Mouse (Mus musculus) forebrain, embryonic 16.5 days (tissue): ENCODE results near the gene Cox7b. TPM values are rescaled to one million over a fixed set of nuclear protein-coding genes. Genes with fewer than 3 reads are reported as not detected.
"Not testable (repeated sequence)": the region's sequence is repeated elsewhere in the genome, so short reads cannot be mapped to it uniquely, and the experiment has no call there.

Experiments
- ATAC-seq: fragments of 200-750 bp; cut with Nextera tagmentation; 2 replicates; pipeline ENCODE4 v1.8.0; 2017; ENCODE audit warnings: mild to moderate bottlenecking, moderate library complexity
- H3K27ac ChIP-seq: fragments of 300-500 bp; sonication (generic); 2 replicates; pipeline ENCODE4 v1.5.1; 2014; ENCODE audit warnings: low read length, control low read depth
- H3K27me3 ChIP-seq: fragments of 300-500 bp; sonication (generic); replicated peaks from 2 replicates; pipeline ENCODE4 v1.6.1; 2014; ENCODE audit warnings: low read length; ENCODE audit not compliant: control insufficient read depth, insufficient read depth
- H3K36me3 ChIP-seq: fragments of 300-500 bp; sonication (generic); 2 replicates; pipeline ENCODE4 v1.6.1; 2014; ENCODE audit not compliant: control insufficient read depth, insufficient read depth
- H3K4me1 ChIP-seq: fragments of 300-500 bp; sonication (generic); replicated peaks from 2 replicates; pipeline ENCODE4 v1.6.1; 2014; ENCODE audit warnings: low read length; ENCODE audit not compliant: control insufficient read depth, insufficient read depth
- H3K4me2 ChIP-seq: fragments of 300-500 bp; sonication (generic); 2 replicates; pipeline ENCODE4 v1.6.1; 2014; ENCODE audit warnings: mild to moderate bottlenecking, low read length, control low read depth
- H3K4me3 ChIP-seq: fragments of 300-500 bp; sonication (generic); replicated peaks from 2 replicates; pipeline ENCODE4 v1.5.1; 2014; ENCODE audit warnings: mild to moderate bottlenecking, low read length, control low read depth
- H3K9ac ChIP-seq: fragments of 300-500 bp; sonication (generic); replicated peaks from 2 replicates; pipeline ENCODE4 v1.6.1; 2014; ENCODE audit warnings: low read depth, low read length, control low read depth
- H3K9me3 ChIP-seq: fragments of 300-500 bp; sonication (generic); 2 replicates; pipeline ENCODE4 v1.6.1; 2016; ENCODE audit warnings: low read length; ENCODE audit not compliant: control insufficient read depth
- WGBS: fragments of 180-500 bp; shearing (Covaris S2); extraction: QIAGEN DNeasy Blood & Tissue Kit; methylation state at CpG from one replicate; pipeline ENCODE4 v1.1.7; 2014; 5-methylcytosine and 5-hydroxymethylcytosine counted together
- polyA plus RNA-seq: library from polyadenylated mRNA; unstranded; fragments of >200 nt; fragmentation: Nextera tagmentation; extraction: Ambion mirVana; gene quantifications from 2 replicates; pipeline ENCODE4 v1.2.1, GENCODE M21; 2015

Cox7b gene
- polyA plus RNA-seq = 299 and 304 TPM in 2 replicates

- Histone ChIP-seq H3K4me3 (peak within 1 kb of the TSS; percentile 72), H3K36me3 (no peaks in the 10 kb centered on the region; the same call in 1 of the 2 replicates), H3K27me3 (no peaks in the 10 kb centered on the region), H3K27ac (peak within 1 kb of the TSS; percentile 77), H3K4me2 (peak within 1 kb of the TSS; percentile 51), H3K9me3 (no peaks in the 10 kb centered on the region), H3K4me1 (peaks cover 5% of the 10 kb centered on the region), H3K9ac (peak within 1 kb of the TSS; percentile 68)
- peak; percentile 66 for ATAC-seq
- WGBS = 16% methylated on average over 26 of the region's 26 CpGs
Measured at GRCm38 (mm10) chrX:106015571-106016322, at the start of gene Cox7b. Cox7b (plus strand) TSS chrX:106015700.

- 76% methylated on average over 1 of the region's 1 CpGs for WGBS
- peak; percentile 52 for ATAC-seq
Measured at GRCm38 (mm10) chrX:106001605-106002004, 13.9 kb upstream of the Cox7b start.

GRCm38 (mm10) chrX:106010762-106011161, 4.7 kb upstream of the Cox7b start:
- Histone ChIP-seq H3K4me3 (peak overlapping the region; percentile 65), H3K36me3 (no peaks in the 10 kb centered on the region), H3K9me3 (no peaks in the 10 kb centered on the region), H3K27ac (no peak overlapping the region), H3K4me2 (peak overlapping the region; percentile 57), H3K27me3 (no peaks in the 10 kb centered on the region), H3K9ac (peak overlapping the region; percentile 57; the same call in 1 of the 2 replicates), H3K4me1 (no peaks in the 10 kb centered on the region; the same call in none of the 2 replicates)
- ATAC-seq = no peak
- WGBS = 11% methylated on average over 3 of the region's 3 CpGs

More at GRCm38 (mm10) chrX:106001605-106002004, 13.9 kb upstream of the Cox7b start:
- H3K4me2 ChIP-seq = no peak overlapping the region
- no peak overlapping the region for H3K4me3 ChIP-seq
- H3K9ac ChIP-seq = no peak overlapping the region
- no peaks in the 10 kb centered on the region for H3K27me3 ChIP-seq
- no peak overlapping the region for H3K27ac ChIP-seq
- H3K9me3 ChIP-seq = no peaks in the 10 kb centered on the region
- no peaks in the 10 kb centered on the region for H3K4me1 ChIP-seq
- no peaks in the 10 kb centered on the region for H3K36me3 ChIP-seq

GRCm38 (mm10) chrX:106011465-106012159, 3.9 kb upstream of the Cox7b start, which contains the start of gene Magt1:
Magt1 (minus strand) TSS chrX:106011906.
- H3K27ac ChIP-seq = peak within 1 kb of the TSS; percentile 89
- peak within 1 kb of the TSS; percentile 57 for H3K9ac ChIP-seq
- H3K36me3 ChIP-seq = no peaks in the 10 kb centered on the region
- H3K4me1 ChIP-seq = no peaks in the 10 kb centered on the region; the same call in none of the 2 replicates
- peak; percentile 89 for ATAC-seq
- no peaks in the 10 kb centered on the region for H3K9me3 ChIP-seq
- no peaks in the 10 kb centered on the region for H3K27me3 ChIP-seq
- 18% methylated on average over 45 of the region's 45 CpGs for WGBS
- peak within 1 kb of the TSS; percentile 65 for H3K4me3 ChIP-seq
- H3K4me2 ChIP-seq = peak within 1 kb of the TSS; percentile 65

- Histone ChIP-seq H3K4me3 (peak overlapping the region; percentile 38; the same call in 1 of the 2 replicates), H3K27ac (peak overlapping the region; percentile 89; the same call in 1 of the 2 replicates), H3K36me3 (no peaks in the 10 kb centered on the region), H3K4me1 (peaks cover 5% of the 10 kb centered on the region), H3K4me2 (peak overlapping the region; percentile 65), H3K9ac (no peak overlapping the region; the same call in 1 of the 2 replicates), H3K9me3 (no peaks in the 10 kb centered on the region), H3K27me3 (no peaks in the 10 kb centered on the region)
- ATAC-seq = no peak
- WGBS = 69% methylated on average over 3 of the region's 3 CpGs
Measured at GRCm38 (mm10) chrX:106012559-106012958, 2.9 kb upstream of the Cox7b start.

GRCm38 (mm10) chrX:106013217-106013616, 2.3 kb upstream of the Cox7b start:
- peaks cover 5% of the 10 kb centered on the region for H3K4me1 ChIP-seq
- H3K4me3 ChIP-seq = no peak overlapping the region
- no peak overlapping the region for H3K9ac ChIP-seq
- no peaks in the 10 kb centered on the region for H3K27me3 ChIP-seq
- no peaks in the 10 kb centered on the region for H3K9me3 ChIP-seq
- no peaks in the 10 kb centered on the region for H3K36me3 ChIP-seq
- no peak overlapping the region for H3K4me2 ChIP-seq
- WGBS = 32% methylated on average over 2 of the region's 2 CpGs
- H3K27ac ChIP-seq = no peak overlapping the region
- ATAC-seq = no peak

- not testable (repeated sequence) for H3K36me3 ChIP-seq, H3K4me1 ChIP-seq, H3K9ac ChIP-seq, H3K27ac ChIP-seq, H3K9me3 ChIP-seq, ATAC-seq, H3K4me2 ChIP-seq, H3K27me3 ChIP-seq, H3K4me3 ChIP-seq
- 59% methylated on average over 2 of the region's 2 CpGs for WGBS
Measured at GRCm38 (mm10) chrX:106014741-106015377, 641 bp upstream of the Cox7b start.

- WGBS = 87% methylated on average over 3 of the region's 3 CpGs
- ATAC-seq = no peak
Measured at GRCm38 (mm10) chrX:106017102-106017501, 1.6 kb downstream of the Cox7b start.

GRCm38 (mm10) chrX:106017516-106017915, 2.0 kb downstream of the Cox7b start:
- Histone ChIP-seq H3K4me3 (no peak overlapping the region), H3K27ac (no peak overlapping the region), H3K4me2 (no peak overlapping the region), H3K27me3 (no peaks in the 10 kb centered on the region), H3K9ac (no peak overlapping the region), H3K36me3 (no peaks in the 10 kb centered on the region; the same call in 1 of the 2 replicates), H3K4me1 (peaks cover 5% of the 10 kb centered on the region), H3K9me3 (no peaks in the 10 kb centered on the region)
- no peak for ATAC-seq
- 92% methylated on average over 4 of the region's 4 CpGs for WGBS

More at GRCm38 (mm10) chrX:106017102-106017501, 1.6 kb downstream of the Cox7b start:
- Histone ChIP-seq H3K4me2 (peak overlapping the region; percentile 19), H3K9ac (no peak overlapping the region), H3K27ac (no peak overlapping the region), H3K4me1 (peaks cover 5% of the 10 kb centered on the region), H3K9me3 (no peaks in the 10 kb centered on the region), H3K4me3 (no peak overlapping the region), H3K27me3 (no peaks in the 10 kb centered on the region), H3K36me3 (no peaks in the 10 kb centered on the region; the same call in 1 of the 2 replicates)
